Mouse (Mus musculus): ENCODE results near the gene Ssh3.
A peak's percentile ranks its signal among the peaks of the same experiment; 100 is the strongest.

The Ssh3 gene

GRCm38 (mm10) chr19:4268566-4269361 lies at the start of gene Ssh3:
Gene Ssh3, minus strand, starts transcription at chr19:4269180.
- peak; percentile 83 to 85 for DNase-seq

- DNase-seq: peak in 1 of 2 experiments; percentile 13
Observed at GRCm38 (mm10) chr19:4317181-4317580, 48.2 kb upstream of the Ssh3 start.

GRCm38 (mm10) chr19:4315223-4315944 lies 46.4 kb upstream of the Ssh3 start:
- DNase-seq: peak; percentile 89 to 92

DNA sequence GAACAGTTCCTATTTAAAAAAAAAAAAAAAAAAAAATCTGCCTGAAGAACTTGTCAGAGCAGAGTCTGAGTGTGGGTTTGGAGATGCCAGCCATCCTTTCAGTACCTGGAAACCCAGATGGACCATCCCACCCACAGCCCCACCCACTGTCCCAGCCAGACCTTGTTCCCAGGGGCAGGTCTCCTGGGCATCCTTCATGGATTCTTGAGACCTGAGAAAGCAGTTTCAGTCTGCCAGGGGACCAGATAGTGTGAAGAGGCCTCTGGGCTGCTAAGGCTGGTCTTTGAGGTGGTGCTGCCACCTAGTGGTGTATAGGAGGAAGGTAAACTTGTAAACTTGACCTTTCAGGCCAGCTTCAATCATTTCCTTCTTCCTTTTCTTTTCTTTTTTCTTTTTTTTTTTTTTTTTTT lies 40.8 kb upstream of the Ssh3 start:
- DNase-seq: peak; percentile 72 to 77

GRCm38 (mm10) chr19:4309302-4309701 lies 40.3 kb upstream of the Ssh3 start:
- DNase-seq: no peak

- peak; percentile 81 to 93 for DNase-seq
Observed at GRCm38 (mm10) chr19:4306190-4306577, 37.2 kb upstream of the Ssh3 start, which contains the start of gene Grk2. Gene Grk2, minus strand, starts transcription at chr19:4306222.

- peak; percentile 54 to 75 for DNase-seq
Observed at GRCm38 (mm10) chr19:4305491-4306189, 36.7 kb upstream of the Ssh3 start.

GRCm38 (mm10) chr19:4304871-4305321 lies 35.9 kb upstream of the Ssh3 start:
- DNase-seq: peak in 1 of 2 experiments; percentile 39

DNA sequence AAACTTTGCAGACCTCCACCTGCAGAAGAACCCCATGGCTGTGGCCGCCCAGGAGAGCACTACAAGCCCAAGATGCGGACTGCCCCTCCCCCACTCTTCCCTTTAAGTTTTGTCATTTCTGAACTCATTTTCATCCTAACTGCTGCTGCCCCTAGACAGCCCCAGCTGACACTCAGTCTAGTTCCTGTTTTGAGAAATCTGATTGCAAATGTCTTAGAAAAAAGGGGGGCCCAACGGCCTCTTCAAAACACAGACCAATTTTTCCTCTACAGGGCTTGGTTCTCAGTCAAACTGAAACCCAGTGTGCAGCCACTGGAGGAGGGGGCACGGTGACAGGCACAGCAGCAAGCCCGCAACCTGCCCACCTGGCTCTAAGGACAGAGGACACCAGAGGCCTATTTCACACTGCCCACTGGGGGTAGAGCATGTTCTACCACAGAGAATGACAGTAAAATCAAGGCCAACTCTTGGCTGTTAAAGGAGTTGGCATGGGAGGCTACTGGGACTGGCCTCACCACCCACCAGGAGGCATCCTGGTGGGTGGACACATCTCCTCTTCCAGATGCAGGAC lies 35.4 kb upstream of the Ssh3 start:
- DNase-seq: peak in 1 of 2 experiments; percentile 57

- peak in 1 of 2 experiments; percentile 42 for DNase-seq
Observed at GRCm38 (mm10) chr19:4303640-4303995, 34.6 kb upstream of the Ssh3 start.

DNA sequence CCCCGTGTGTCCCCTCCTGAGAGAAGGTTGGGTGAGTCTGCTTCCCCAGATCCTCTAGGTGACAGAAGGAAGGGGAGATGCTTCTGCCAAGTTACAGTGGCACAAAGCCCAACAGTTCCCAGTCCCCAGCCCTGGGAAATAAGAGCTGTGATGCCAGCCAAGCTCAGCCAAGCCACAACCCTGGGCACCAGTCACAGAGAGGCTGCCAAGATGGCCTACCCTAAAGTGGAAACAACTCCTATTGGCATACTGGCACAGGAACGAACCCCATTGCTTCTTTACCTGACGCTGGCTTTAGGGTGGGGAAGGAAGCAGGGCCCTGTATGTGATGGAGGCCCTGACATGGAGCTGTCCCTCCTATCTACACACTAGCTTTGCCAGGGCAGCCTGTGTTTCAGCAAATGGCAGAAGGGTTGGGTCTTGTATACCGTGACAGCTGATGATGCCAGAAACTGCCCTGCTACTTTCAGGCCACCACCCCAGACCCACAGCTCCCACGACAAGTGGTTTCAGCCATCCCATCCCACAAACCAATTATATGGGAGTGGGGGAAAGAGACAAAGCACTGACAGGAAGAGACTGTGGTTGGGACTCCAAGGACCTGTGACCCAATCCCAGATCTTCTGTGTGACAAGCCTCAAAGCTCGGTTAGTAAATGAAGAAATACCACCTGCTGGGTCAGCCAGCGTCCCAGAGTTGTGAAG lies 34.1 kb upstream of the Ssh3 start:
- DNase-seq: peak; percentile 91 to 98

DNA sequence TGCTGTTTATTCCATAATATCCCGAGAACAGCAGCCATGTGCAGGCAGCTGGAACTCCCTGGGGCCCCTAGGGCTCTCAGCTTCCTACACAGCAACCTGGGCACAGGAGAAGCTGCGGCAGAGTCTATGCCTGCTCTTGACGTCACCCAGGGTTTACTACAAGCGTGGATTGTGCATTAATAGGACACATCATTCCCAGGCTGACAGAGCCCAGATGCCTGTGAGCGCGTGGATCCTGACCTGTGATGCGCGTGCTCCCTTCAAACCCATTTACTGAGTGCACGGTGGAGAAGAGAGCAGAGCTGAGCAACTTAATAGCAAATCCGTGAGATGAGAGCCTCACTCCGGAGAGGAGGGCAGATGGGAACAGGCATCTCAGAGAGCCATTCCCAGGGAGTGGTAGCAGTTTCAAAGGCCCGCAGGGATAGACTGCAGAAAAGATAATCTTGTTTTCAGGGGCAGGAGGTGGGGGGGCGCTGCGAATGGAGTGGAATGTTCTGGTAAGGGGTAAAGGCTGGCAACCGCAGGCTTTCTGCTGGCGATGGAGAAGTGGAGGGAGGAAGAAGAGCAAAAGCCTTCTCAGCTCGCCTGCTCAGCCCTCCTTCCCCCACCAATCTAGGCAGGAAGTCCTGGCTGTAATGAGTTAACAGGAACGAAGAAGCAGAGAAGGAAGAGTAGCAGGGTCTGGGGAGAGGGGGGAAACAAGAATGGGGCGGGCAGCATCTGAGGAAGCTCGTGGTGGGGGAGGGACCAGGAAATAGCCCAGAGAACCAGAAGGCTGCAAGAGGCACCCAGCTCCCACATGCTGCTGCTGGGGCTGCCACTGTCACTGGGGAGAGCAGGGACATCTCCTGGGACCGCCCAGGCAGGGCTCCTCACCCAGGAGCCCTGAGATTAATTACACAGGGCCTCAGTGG lies 33.0 kb upstream of the Ssh3 start:
- peak; percentile 52 to 58 for DNase-seq

DNA sequence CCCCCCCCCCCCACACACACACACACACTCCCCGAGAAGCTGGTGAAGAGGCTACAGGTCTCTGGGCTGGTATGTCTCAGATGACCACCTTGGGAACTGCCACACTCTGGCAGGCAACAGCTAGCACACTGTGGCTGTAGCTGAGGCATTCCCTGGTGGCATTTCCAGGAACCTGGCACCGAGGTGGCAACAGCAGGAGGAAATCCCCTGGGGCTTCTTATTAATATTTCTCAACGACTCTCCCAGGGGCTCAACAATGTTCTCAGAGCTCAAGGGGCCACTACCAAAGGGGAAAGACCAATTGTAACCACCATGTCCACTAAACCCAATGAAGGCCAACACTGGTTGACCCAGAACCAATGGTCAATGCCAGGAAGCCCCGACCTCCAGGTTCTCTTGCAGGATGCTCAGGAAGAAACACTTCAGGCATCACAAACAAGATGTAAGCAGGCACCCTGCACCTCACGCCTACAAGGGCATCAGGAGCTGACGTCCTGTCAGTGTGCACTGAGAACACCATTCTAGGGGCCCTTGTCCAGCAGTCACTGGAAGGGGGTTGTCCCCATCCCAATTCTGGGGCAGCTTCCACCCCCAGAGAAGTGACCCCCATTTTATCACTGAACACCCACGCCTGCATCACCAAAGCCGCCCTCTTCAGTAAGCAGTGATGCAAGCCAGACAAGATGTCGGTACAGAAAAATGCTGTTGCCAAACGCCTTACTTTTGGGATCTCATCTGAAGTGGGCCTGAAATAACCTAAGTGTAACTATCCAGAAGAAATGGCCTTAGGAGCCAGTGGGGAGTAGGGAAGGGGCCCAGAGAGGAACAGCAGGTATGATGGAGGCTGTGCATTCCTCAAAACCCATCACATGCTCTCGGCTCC lies 32.1 kb upstream of the Ssh3 start:
- no peak for DNase-seq

GRCm38 (mm10) chr19:4300271-4300704 lies 31.3 kb upstream of the Ssh3 start:
- peak in 1 of 2 experiments; percentile 49 for DNase-seq

- DNase-seq: no peak
Observed at GRCm38 (mm10) chr19:4299574-4300270, 30.7 kb upstream of the Ssh3 start.

DNA sequence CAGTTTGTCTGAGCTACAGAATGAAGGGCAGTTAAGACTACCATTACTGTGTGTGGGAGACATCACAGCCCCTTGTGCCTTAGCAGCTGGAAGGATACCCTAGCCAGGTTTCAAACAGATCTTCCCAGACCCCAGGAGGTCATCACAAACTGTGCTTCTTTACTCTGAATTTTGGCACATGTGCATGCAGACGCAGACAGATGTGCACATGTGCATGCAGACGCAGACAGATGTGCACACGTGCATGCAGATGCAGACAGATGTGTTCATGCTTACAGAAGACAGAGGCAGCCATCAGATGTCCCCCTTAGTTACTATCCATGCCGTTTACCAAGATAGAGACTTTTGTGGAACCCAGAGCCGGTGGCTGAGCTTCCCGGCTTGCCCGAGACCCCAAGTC lies 30.1 kb upstream of the Ssh3 start:
- no peak for DNase-seq

GRCm38 (mm10) chr19:4298322-4299121 lies 29.5 kb upstream of the Ssh3 start:
- peak in 1 of 2 experiments; percentile 44 for DNase-seq

DNA sequence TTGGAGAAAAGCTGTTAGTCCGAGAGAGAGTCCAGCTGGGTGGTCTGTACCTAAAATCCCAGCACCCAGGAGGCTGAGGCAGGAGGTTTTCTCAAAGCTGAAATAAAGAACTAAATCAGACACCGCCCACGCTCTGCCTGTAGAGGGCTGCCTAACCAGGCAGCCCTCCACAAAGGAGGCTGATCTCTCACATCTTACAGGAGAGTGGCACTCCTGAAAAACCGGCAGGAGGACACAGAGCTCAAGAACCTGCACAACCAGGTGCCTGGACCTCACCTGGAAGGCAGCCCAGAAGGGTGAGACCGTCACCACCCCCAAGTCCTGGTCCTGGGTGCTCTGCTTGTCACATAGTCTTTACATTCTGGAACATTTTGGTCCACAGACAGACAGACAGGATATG lies 28.9 kb upstream of the Ssh3 start:
- no peak for DNase-seq

GRCm38 (mm10) chr19:4296611-4297010 lies 27.6 kb upstream of the Ssh3 start:
- DNase-seq: no peak

All from cerebellum, adult 18-20 months (tissue).